Mouse (Mus musculus) common myeloid progenitor, adult 5-6 weeks (primary cell): ENCODE measurements around the gene Slc37a2. TPM values are rescaled to one million over a fixed set of nuclear protein-coding genes. Genes with fewer than 3 reads are reported as not detected.

ENCODE experiments used
- ATAC-seq: replicated peaks from 2 replicates; pipeline ENCODE4 v1.8.0; 2016; ENCODE audit warnings: low read depth, mild to moderate bottlenecking, moderate TSS enrichment, inconsistent platforms; ENCODE audit not compliant: poor library complexity, severe bottlenecking
- total RNA-seq: library from RNA; stranded (forward); fragments of 200-1000, 187-1606 nt; gene quantifications from 2 replicates; pipeline ENCODE4 v1.2.3, GENCODE M21; 2017

Slc37a2 gene
- total RNA-seq, 1 experiment from 2014 or later, result 0.46 TPM

DNA sequence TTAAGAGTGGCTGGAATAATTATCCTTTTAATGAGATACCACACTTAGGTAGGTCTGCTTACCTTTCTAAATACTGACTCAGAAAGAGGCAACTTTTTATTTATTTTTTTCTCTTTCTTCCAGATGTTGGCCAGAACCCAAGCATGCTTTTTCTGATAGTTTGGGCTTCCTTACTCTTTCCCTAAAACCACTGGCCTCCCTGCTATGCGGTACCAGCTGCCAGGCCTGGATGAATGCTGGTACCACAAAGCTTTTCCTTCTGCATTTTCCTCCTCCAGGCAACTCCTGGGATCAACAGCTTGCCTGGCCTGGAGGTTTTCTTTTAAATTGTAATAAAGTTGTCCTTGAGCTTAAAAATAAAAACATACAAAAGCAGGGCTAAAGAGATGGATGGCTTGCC lies 30.0 kb downstream of the Slc37a2 start:
- no peak for ATAC-seq

DNA sequence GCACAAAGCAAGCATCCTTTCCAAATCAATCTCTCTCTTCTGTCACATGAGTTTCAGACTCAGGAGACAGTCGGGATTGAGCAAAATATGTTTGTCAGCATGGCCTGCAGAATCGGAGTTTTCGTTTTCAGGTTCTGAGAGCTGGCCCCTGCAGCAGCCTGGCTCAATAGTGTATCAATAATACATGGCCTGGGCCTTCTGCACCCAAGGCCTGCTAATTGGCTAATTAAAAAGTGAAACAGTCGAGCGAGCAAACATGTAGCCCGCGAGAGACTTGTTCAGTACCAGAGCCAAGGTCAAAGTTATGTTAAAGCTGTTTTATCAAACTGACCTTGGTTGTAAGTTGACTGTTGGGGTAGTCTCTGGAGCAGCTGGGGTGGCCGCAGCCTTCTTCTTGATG lies 34.8 kb downstream of the Slc37a2 start:
- ATAC-seq, result no peak

DNA sequence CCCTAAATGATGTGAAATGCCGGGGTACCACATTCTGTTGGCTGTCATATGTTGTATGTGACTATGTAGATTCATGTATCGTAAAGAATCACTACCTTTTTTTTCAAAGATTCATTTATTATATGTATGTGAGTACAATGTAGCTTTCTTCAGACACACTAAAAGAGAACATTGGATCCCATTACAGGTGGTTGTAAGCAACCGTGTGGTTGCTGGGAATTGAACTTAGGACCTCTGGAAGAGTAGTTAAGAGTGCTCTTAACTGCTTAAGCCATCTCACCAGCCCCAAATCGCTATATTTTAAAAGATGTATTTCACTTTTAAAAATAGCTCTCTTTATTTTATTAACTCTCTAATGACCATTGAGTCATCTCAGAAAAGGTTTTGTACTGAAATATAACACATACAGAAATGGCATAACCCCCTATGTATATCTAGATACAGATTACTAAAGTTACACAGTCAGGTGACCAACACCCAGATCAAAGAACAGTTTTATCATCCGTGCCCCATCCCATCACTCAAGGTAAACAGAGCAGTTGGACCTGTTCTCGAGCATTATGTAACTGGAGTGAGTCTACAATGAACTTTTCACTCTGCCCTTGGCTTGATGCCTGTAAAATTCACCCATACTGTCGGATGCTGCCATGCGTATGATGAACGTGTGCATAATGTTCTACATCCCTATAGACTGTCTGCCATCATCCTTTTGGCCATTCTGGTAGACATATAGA lies 41.0 kb downstream of the Slc37a2 start:
- ATAC-seq, result no peak

DNA sequence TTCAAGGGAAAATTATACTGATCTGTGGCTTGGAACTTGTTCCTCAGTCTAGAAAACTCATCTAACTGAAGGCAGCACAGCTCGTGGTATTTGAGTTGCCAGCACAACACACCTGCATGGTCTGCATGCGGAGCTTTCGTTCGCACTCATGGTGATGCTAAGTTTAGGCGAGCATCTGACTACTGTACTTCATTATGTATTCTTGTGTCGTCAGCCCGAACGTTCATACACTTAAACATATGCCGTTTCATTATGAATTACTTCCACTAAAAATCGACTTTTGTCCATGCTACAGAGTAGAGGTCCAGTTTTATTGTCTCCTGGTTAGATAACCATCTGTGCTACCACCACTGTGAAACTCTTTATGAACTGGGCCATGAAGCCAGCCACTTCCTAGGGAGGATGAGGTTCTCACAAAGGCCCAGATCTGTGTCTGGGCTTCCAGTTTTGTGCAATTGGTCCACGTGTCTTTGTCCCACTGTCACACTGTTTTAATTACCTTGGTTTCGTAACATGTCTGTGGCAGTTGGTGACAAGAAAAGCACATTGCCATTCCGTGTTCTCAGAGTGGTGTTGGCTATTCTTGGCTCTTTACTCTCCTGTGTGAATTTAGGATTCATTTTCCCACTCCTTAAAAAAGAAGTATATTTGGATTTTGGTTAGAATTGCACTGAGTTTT lies 42.3 kb downstream of the Slc37a2 start:
- no peak for ATAC-seq

DNA sequence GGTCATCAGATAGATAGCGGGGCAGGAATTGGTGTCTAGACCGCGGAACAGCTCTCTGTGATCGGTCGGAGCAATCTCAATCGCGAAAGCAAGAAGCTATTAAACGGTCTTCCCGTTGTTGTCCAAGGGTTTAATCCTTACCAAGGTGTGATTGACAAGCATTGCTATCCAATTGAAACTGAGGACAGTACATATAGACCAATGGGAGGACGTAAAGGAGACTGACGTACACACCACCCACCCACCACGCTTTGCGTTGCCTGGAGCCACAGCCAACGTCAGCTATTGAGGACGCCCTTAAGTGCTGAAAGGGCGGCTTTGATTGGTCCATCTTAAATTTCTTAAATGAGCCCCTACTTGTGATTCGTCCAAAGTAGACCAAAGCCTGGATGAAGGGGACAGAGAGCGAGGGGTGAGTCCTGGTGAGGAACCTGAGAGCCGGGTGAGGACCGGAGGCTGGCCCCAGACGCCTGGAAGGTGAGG lies 47.6 kb downstream of the Slc37a2 start, which contains the start of gene Tmem218:
Gene Tmem218, plus strand, starts transcription at position 295 of the 483 bp plus-strand sequence.
- peak; percentile 99 for ATAC-seq

DNA sequence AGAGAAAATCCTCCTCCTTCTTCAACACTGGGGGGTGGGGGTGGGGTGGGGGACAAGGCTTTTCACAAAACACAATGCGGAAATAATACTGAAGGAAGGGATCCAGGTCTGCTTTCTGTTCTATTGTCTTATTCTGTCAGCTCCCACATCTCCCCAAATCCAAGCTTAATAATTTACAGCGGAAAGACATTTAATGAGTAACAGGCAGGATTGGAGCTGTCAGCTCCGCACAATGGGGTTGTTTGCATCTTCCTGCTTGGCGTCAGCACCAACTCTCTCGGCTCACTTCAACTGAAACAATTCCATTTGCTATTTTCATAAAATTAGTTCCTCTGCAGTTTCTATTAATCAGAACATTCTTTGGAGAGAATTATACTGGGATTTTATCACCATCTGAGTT lies 51.7 kb downstream of the Slc37a2 start:
- ATAC-seq, result no peak

DNA sequence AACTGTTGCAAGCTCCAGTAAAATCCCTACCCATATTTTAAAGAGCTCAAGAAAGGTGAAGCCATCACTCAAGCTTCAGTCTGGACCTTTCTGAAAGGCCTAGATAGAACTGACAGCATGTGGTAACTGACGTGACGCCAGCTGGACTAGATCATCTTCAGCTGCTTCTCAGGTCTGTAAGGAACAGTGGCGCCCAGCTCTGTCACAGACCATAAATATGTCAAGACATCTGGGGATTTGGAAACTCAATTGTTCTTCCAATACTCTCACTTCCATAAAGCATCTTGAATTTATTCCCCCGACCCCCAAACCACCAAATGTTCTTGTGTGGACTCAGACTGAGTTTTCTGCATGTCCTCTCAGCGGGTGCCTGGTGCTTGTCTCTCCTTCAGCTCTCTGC lies 55.1 kb downstream of the Slc37a2 start:
- no peak for ATAC-seq

DNA sequence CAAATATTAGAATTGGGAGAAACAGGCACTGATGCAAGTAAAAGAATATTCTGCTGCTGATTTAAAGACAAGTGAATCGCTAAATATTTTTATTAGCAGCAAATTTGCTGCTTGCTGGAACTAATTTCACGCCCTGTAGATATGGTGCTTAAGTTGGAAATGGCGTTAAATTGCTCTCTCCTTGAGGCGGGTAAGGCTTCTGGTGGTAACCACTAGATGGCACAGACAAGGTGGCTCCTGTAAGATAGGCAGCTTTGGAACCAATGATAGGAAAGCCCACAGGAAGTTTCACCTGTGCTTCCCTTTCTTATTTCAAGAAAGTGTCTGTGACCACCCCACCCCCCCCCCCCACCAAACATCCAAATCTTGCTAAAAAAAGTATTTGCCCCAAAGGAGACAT lies 58.5 kb downstream of the Slc37a2 start:
- no peak for ATAC-seq

DNA sequence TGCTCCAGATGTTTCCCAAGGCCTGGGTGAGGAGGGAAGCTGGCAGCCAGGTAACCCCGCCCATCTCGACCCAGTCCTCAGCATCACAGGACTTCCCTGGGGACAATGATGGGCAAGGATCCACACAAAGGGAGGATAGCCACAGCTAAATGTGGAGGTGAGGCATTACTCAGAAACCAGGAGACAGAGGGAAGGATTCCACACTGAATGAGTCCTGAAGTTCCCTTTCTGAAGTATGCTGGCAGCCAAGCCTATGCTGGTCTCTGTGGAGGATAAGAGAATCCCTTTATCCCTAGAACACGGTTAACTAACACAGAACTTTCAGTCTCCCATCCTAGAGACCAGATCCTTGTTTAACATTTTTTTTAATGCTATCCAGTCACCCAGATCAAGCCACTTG lies 67.5 kb downstream of the Slc37a2 start:
- ATAC-seq, result no peak

DNA sequence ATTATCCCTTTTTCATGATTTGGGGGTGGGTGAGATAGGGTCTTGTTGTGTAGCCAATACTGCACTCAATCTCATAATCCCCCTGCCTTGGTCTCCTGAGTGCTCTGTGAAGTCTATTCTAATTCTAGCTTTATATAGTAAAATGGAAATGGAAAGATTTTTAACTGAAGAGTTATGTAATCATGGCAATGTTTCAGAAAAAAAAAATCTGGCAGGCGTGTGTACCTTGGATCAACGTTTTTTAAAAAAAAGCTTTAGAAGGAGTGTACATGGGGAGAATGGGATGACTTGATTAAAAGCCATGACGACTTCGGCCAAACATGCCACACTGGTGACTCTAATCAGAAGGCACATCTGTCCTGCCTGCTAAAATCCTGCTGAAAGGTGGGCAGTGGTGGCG lies 68.1 kb downstream of the Slc37a2 start:
- no peak for ATAC-seq

DNA sequence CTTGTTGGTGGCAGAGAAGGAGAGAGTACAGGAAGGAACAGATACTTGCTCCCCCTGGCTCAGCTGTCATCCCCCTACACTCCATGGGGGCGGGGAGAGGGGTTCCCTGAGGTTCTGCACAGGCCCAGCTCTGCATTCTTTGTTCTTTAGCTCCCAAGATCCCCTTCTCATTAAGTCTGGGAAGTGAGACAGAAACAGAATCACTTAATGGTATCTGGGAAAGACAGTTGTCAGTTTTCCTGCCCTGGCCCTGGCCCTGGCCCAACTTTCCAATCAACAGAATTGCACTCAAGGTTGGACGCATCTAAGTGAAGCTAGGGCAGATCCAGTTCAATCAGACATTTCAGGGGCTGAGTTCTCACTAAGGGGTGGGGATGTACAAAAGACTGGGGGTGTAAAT lies 72.4 kb downstream of the Slc37a2 start:
- ATAC-seq, result no peak

DNA sequence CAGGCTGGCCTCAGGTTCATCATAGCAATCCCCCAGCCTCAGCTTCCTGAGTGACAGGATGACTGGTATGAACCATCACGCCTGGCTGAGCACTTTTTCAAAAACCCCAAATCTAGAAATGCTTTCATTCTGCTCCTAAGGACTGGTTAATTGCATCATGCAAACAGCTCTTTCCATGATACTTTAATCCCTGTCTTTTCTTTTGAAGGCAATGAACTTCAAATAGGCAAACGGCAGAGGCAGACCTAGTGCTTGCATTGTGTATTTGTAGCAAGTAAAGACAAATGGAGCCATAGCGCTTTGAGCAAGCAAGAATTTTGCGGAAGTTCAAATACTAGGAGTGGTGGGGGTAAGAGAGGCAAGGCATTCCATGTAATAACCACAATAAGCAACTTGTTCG lies 73.9 kb downstream of the Slc37a2 start:
- ATAC-seq, result no peak

DNA sequence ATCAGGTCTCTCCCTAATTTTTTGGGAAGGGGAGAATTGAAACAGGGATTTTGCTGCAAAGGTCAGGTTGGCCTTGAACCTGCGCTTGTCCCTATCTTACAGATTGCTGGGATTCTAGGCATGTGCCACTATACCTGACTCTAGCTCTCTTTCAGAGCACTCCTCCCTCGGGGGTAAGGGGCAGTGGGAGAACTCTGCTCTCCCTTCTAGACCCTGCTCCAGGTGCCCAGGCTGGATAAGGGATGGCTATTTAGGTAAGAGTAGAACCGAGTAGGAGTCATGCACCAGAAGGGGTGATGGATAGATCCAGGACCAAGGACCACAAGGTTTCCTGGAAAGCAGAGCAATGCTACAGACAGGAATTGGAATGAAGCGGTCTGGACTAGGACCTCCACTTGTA lies 75.9 kb downstream of the Slc37a2 start:
- ATAC-seq, result no peak

DNA sequence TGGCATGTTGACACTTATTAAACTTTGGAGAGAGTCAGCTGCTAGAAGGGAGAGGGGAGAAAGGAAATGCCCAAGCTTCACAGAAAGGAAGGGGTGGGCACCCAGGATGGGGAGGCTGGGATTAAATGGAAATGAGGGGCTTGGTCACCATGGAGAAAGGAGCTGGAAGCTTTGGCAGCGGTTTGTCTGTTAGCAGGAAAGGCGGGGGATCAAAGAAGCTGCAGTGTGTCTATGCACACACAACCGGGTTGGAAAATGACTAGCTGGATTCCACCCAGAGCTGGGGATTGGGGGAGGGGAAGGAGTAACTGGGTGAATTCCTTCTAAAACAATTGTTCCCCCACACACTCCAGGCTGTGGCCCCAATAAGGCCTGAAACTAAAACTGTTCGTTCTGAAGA lies 76.6 kb downstream of the Slc37a2 start:
- no peak for ATAC-seq

Other genes starting within 250 kb of the Slc37a2 start
- not detected in 2 replicates for gene Pknox2, start 108.3 kb downstream of the Slc37a2 start, total RNA-seq
- gene Tmem218, start 47.5 kb downstream of the Slc37a2 start, total RNA-seq, result 2.3 and 4.0 TPM in 2 replicates
- 18.6 and 24.2 TPM in 2 replicates for gene Ccdc15, start 92.7 kb upstream of the Slc37a2 start, total RNA-seq
- not detected in 2 replicates for gene Hepacam, start 111.6 kb upstream of the Slc37a2 start, total RNA-seq
- gene Robo4, start 146.2 kb upstream of the Slc37a2 start, total RNA-seq, result 1.3 and 1.4 TPM in 2 replicates
- 3.8 and 4.1 TPM in 2 replicates for gene Robo3, start 177.5 kb upstream of the Slc37a2 start, total RNA-seq
- gene Msantd2, start 233.6 kb upstream of the Slc37a2 start, total RNA-seq, result 37.0 and 38.1 TPM in 2 replicates